Mouse (Mus musculus) heart, embryonic 12.5 days (tissue): ENCODE data around the gene Pnpla7. TPM values are rescaled to one million over a fixed set of nuclear protein-coding genes. Genes with fewer than 3 reads are reported as not detected.

ENCODE experiments used
- ATAC-seq: fragments of 200-750 bp; cut with Nextera tagmentation; 2 replicates; pipeline ENCODE4 v1.8.0; 2017; ENCODE audit warnings: moderate TSS enrichment, moderate library complexity; ENCODE audit not compliant: insufficient number of reproducible peaks, low FRiP score
- H3K27ac ChIP-seq: fragments of 300-500 bp; sonication (generic); 2 replicates; pipeline ENCODE4 v1.5.1; 2016; ENCODE audit warnings: mild to moderate bottlenecking, moderate library complexity; ENCODE audit not compliant: poor library complexity, severe bottlenecking
- H3K27me3 ChIP-seq: fragments of 300-500 bp; sonication (generic); replicated peaks from 2 replicates; pipeline ENCODE4 v1.6.1; 2016; ENCODE audit warnings: mild to moderate bottlenecking, moderate library complexity
- H3K36me3 ChIP-seq: fragments of 300-500 bp; sonication (generic); 2 replicates; pipeline ENCODE4 v1.6.1; 2016; ENCODE audit warnings: mild to moderate bottlenecking, moderate library complexity
- H3K4me1 ChIP-seq: fragments of 300-500 bp; sonication (generic); replicated peaks from 2 replicates; pipeline ENCODE4 v1.6.1; 2016; ENCODE audit warnings: mild to moderate bottlenecking
- H3K4me2 ChIP-seq: fragments of 300-500 bp; sonication (generic); 2 replicates; pipeline ENCODE4 v1.6.1; 2016; ENCODE audit warnings: mild to moderate bottlenecking, moderate library complexity
- H3K4me3 ChIP-seq: fragments of 300-500 bp; sonication (generic); 2 replicates; pipeline ENCODE4 v1.5.1; 2016; ENCODE audit warnings: mild to moderate bottlenecking
- H3K9ac ChIP-seq: fragments of 300-500 bp; sonication (generic); 2 replicates; pipeline ENCODE4 v1.6.1; 2016; ENCODE audit warnings: mild to moderate bottlenecking, moderate library complexity
- H3K9me3 ChIP-seq: fragments of 300-500 bp; sonication (generic); replicated peaks from 2 replicates; pipeline ENCODE4 v1.6.1; 2016; ENCODE audit warnings: mild to moderate bottlenecking, moderate library complexity
- WGBS: fragments of 180-500 bp; shearing (Covaris S2); methylation state at CpG from one replicate; pipeline ENCODE4 v1.1.7; 2016; 5-methylcytosine and 5-hydroxymethylcytosine counted together
- microRNA-seq: library from miRNA; unstranded; fragments of <30 nt; microRNA quantifications from one replicate; pipeline ENCODE4, GENCODE M21; 2017
- polyA plus RNA-seq: library from polyadenylated mRNA; unstranded; fragments of >200 nt; fragmentation: Nextera tagmentation; extraction: Ambion mirVana; gene quantifications from 2 replicates; pipeline ENCODE4 v1.2.1, GENCODE M21; 2016

The Pnpla7 gene
- polyA plus RNA-seq, 1 experiment from 2014 or later, result 9.5 TPM

GRCm38 (mm10) chr2:25098956-25099355 is 123.1 kb downstream of the Pnpla7 start:
- no peak for ATAC-seq
- H3K27me3 ChIP-seq, result peaks cover 21% of the 10 kb centered on the region
- no peak overlapping the region for H3K27ac ChIP-seq
- no peaks in the 10 kb centered on the region for H3K36me3 ChIP-seq
- H3K4me1 ChIP-seq, result 0 out of 2 replicates have a peak, but pooled peaks cover 3% of the 10 kb centered on the region
- no peak overlapping the region for H3K9ac ChIP-seq
- 46% methylated on average over 5 of the region's 5 CpGs for WGBS
- no peak overlapping the region for H3K4me3 ChIP-seq
- no peak overlapping the region for H3K4me2 ChIP-seq
- H3K9me3 ChIP-seq, result no peaks in the 10 kb centered on the region

DNA sequence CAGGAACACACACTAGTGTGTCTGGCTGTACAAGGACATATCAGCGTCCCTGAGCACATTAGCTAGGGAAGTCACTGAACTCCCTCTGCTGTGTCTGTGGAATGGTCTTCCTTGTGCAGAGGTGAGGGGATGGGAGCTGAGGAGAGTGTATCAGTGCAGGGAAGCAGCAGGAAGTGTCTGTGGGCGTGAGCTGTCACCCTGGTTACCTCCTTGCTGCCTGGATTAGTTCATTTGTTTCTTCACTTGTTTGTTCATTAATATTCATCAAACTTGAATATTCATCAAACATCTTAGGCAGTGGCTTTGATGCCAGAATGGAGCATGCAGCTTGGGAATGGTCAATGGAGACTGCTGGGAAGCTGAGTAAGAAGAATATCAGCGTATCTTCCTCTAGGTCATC is 123.9 kb downstream of the Pnpla7 start:
- Histone ChIP-seq H3K36me3 (no peaks in the 10 kb centered on the region), H3K27ac (no peak overlapping the region), H3K27me3 (peaks cover 17% of the 10 kb centered on the region), H3K9me3 (no peaks in the 10 kb centered on the region), H3K4me3 (no peak overlapping the region), H3K4me2 (no peak overlapping the region), H3K9ac (no peak overlapping the region), H3K4me1 (0 out of 2 replicates have a peak, but pooled peaks cover under 1% of the 10 kb centered on the region)
- ATAC-seq, result no peak
- WGBS, result 72% methylated on average over 3 of the region's 3 CpGs

Small RNA genes within 50 kb of the gene (microRNA-seq; reads per million reads assigned to microRNA genes)
- gene Gm22875, result not detected
- gene Gm24328, result not detected
- gene Mir7664, result not detected

Other genes starting within 250 kb of the Pnpla7 start
- 0.18 and 0.23 TPM in 2 replicates for gene Cacna1b, start 212.9 kb upstream of the Pnpla7 start, polyA plus RNA-seq
- 61.8 and 62.0 TPM in 2 replicates for gene Ehmt1, start 56.4 kb upstream of the Pnpla7 start, polyA plus RNA-seq
- gene Arrdc1, start 40.8 kb upstream of the Pnpla7 start, polyA plus RNA-seq, result 11.4 and 12.0 TPM in 2 replicates
- gene Zmynd19, start 26.2 kb upstream of the Pnpla7 start, polyA plus RNA-seq, result 12.5 and 13.0 TPM in 2 replicates
- gene Dph7, start 13.6 kb upstream of the Pnpla7 start, polyA plus RNA-seq, result 19.0 and 19.3 TPM in 2 replicates
- gene Mrpl41, start 935 bp upstream of the Pnpla7 start, polyA plus RNA-seq, result 113 and 119 TPM in 2 replicates
- gene Nsmf, start 78.3 kb downstream of the Pnpla7 start, polyA plus RNA-seq, result 58.7 and 62.8 TPM in 2 replicates
- gene Entpd8, start 104.3 kb downstream of the Pnpla7 start, polyA plus RNA-seq, result not detected in 2 replicates
- 0.10 TPM in 1 of 2 replicates, not detected in the other for gene Noxa1, start 119.1 kb downstream of the Pnpla7 start, polyA plus RNA-seq
- gene Nrarp, start 204.7 kb downstream of the Pnpla7 start, polyA plus RNA-seq, result 10.8 and 12.8 TPM in 2 replicates
- gene Tor4a, start 220.9 kb downstream of the Pnpla7 start, polyA plus RNA-seq, result 6.6 and 7.0 TPM in 2 replicates
- gene Nelfb, start 235.5 kb downstream of the Pnpla7 start, polyA plus RNA-seq, result 73.3 and 74.4 TPM in 2 replicates
- not detected in 2 replicates for gene Stpg3, start 238.6 kb downstream of the Pnpla7 start, polyA plus RNA-seq
- not detected in 2 replicates for gene Fam166a, start 242.7 kb downstream of the Pnpla7 start, polyA plus RNA-seq
- 388 and 392 TPM in 2 replicates for gene Tubb4b, start 248.7 kb downstream of the Pnpla7 start, polyA plus RNA-seq